Mouse (Mus musculus): ENCODE results near the gene Car11. TPM values are rescaled to one million over a fixed set of nuclear protein-coding genes. Genes with fewer than 3 reads are reported as not detected.

The Car11 gene
- polyA plus RNA-seq, 1 experiment from 2014 or later = 7.3 TPM

DNA sequence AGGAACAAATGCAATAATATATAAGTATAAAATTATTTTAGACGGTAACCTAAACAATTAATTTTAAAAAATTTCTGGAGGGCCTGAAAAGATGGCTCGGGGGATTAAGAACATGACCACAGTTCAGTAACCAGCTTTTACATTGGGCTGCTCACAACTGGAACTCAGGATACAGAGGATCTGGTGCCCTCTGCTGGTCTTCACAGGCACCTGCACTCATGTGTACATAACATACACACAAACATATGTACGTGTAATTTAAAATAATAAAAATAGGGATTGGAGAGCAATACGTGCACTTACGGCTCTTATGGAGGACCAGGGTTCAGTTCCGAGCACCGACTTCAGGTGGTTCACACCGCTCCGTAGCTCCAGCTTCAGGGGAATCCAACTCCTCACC lies 30.7 kb upstream of the Car11 start:
- Histone ChIP-seq H3K4me2 (ENCODE audit: low read length) (no peak overlapping the region), H3K9me3 (ENCODE audit: control insufficient read depth, low read length) (no peaks in the 10 kb centered on the region), H3K9ac (ENCODE audit: low read length) (no peak overlapping the region), H3K36me3 (ENCODE audit: control insufficient read depth, insufficient read depth, low read length) (no peaks in the 10 kb centered on the region), H3K4me1 (replicated peaks; ENCODE audit: control insufficient read depth, insufficient read depth, low read length) (peaks cover 10% of the 10 kb centered on the region; the same call in 1 of the 2 replicates), H3K4me3 (ENCODE audit: low read depth, low read length) (no peak overlapping the region), H3K27me3 (replicated peaks; ENCODE audit: control insufficient read depth, insufficient read depth, low read length) (no peaks in the 10 kb centered on the region), H3K27ac (ENCODE audit: low read depth) (no peak overlapping the region)
- no peak for ATAC-seq (replicated peaks; ENCODE audit: low FRiP score, low TSS enrichment, low read depth)
- DNase-seq (ENCODE audit: low spot score) = no peak
- WGBS = 95% methylated on average over 9 of the region's 9 CpGs

DNA sequence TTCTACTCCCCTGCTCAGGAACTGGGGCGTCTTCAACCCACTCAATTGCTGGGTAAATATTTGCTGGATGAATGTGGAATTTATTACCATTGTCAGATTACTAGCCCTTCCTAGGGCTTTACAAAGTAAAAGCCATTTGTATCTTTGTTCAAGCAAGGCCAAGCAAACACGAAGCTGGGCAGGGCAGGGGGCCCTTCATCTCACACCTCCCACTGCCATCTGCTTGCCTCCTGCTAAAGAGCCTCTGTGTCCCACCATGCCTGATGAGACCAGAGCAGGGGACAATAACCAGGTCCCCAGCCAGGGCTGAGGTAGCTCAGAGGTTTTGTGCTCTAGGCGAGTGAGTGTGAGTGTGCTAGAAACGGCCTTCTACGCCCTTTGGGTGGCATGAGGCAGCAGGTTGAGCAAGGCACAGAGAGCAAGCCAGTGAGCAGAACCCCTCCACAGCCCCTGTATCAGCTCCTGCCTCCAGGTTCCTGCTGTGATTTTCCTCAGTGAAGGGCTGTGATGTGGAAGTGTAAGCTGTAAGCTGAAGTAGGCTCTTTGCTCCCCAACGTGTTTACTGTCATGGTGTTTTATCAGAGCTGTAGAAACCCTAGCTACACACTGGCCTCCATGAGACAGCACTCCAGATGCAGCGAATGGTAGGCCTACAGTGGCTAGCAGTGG lies 21.9 kb upstream of the Car11 start:
- no peak overlapping the region for H3K9ac ChIP-seq (ENCODE audit: low read length)
- 52% methylated on average over 7 of the region's 7 CpGs for WGBS
- no peaks in the 10 kb centered on the region for H3K27me3 ChIP-seq (replicated peaks; ENCODE audit: control insufficient read depth, insufficient read depth, low read length)
- no peak overlapping the region for H3K4me3 ChIP-seq (ENCODE audit: low read depth, low read length)
- peak; percentile 60 for DNase-seq (ENCODE audit: low spot score)
- H3K4me1 ChIP-seq (replicated peaks; ENCODE audit: control insufficient read depth, insufficient read depth, low read length) = peaks cover 9% of the 10 kb centered on the region
- ATAC-seq (replicated peaks; ENCODE audit: low FRiP score, low TSS enrichment, low read depth) = peak; percentile 64; the same call in 1 of the 2 replicates
- H3K27ac ChIP-seq (ENCODE audit: low read depth) = peak overlapping the region; percentile 8
- H3K4me2 ChIP-seq (ENCODE audit: low read length) = no peak overlapping the region
- H3K9me3 ChIP-seq (ENCODE audit: control insufficient read depth, low read length) = no peaks in the 10 kb centered on the region
- H3K36me3 ChIP-seq (ENCODE audit: control insufficient read depth, insufficient read depth, low read length) = no peaks in the 10 kb centered on the region

DNA sequence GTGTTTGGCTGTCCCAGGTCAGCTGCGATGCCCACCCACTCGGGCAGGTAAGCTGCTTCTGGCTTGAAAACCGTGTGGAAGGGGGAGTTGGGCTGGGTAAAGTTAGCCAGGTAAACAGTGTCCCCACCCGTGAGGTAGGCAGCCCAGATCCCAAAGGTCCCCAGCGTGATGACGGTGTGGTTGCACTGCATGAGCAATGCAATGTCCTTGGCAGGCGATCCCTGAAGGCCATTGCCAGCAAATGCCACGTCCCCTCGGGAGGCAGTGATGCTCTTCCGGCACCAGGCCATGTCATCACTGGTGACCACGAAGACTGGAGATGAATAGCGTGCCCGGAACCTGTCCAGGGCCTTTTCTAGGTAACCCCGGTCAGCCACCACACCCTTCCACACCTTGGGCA lies 21.1 kb upstream of the Car11 start:
- no peak for DNase-seq (ENCODE audit: low spot score)
- Histone ChIP-seq H3K9ac (ENCODE audit: low read length) (no peak overlapping the region), H3K4me2 (ENCODE audit: low read length) (no peak overlapping the region), H3K9me3 (ENCODE audit: control insufficient read depth, low read length) (no peaks in the 10 kb centered on the region), H3K27ac (ENCODE audit: low read depth) (no peak overlapping the region), H3K4me3 (ENCODE audit: low read depth, low read length) (no peak overlapping the region), H3K4me1 (replicated peaks; ENCODE audit: control insufficient read depth, insufficient read depth, low read length) (peaks cover 9% of the 10 kb centered on the region), H3K27me3 (replicated peaks; ENCODE audit: control insufficient read depth, insufficient read depth, low read length) (no peaks in the 10 kb centered on the region), H3K36me3 (ENCODE audit: control insufficient read depth, insufficient read depth, low read length) (no peaks in the 10 kb centered on the region)
- no peak for ATAC-seq (replicated peaks; ENCODE audit: low FRiP score, low TSS enrichment, low read depth)
- 92% methylated on average over 14 of the region's 14 CpGs for WGBS

DNA sequence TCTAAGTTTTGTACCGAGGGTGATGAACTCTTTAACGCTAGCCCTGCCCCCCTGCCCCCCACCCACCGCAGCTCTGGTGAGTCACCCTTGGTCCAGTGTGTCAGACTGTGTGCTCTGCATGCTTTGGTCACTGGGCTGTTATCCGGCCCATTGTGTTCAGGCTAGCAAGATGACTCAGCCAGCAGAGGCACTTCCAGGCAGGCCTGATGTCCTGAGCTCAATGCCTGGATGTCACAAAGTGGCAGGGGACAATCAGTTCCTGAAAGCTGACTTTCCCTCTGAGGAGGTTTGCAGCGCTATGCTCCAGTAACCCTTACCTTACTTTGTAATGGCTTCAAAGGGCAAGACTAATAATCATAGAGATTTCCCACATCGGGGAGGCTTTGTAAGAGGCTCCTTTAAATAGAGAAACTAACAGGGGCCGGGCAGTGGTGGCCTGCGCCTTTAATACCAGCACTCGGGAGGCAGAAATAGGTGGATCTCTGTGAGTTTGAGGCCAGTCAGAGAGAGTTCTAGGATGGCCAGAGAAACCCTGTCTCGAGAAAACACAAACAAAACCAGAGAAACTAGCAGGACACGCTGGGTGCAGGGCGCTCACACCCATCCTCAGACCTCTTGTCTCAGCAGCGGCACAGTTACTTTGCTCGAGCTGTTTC lies 19.5 kb upstream of the Car11 start:
- no peak overlapping the region for H3K9ac ChIP-seq (ENCODE audit: low read length)
- no peaks in the 10 kb centered on the region for H3K9me3 ChIP-seq (ENCODE audit: control insufficient read depth, low read length)
- ATAC-seq (replicated peaks; ENCODE audit: low FRiP score, low TSS enrichment, low read depth) (no peak), DNase-seq (ENCODE audit: low spot score) (no peak)
- H3K4me2 ChIP-seq (ENCODE audit: low read length) = no peak overlapping the region
- peaks cover 10% of the 10 kb centered on the region for H3K4me1 ChIP-seq (replicated peaks; ENCODE audit: control insufficient read depth, insufficient read depth, low read length)
- H3K36me3 ChIP-seq (ENCODE audit: control insufficient read depth, insufficient read depth, low read length) = no peaks in the 10 kb centered on the region
- H3K27me3 ChIP-seq (replicated peaks; ENCODE audit: control insufficient read depth, insufficient read depth, low read length) = no peaks in the 10 kb centered on the region
- no peak overlapping the region for H3K27ac ChIP-seq (ENCODE audit: low read depth)
- WGBS = 71% methylated on average over 14 of the region's 14 CpGs
- H3K4me3 ChIP-seq (ENCODE audit: low read depth, low read length) = no peak overlapping the region

DNA sequence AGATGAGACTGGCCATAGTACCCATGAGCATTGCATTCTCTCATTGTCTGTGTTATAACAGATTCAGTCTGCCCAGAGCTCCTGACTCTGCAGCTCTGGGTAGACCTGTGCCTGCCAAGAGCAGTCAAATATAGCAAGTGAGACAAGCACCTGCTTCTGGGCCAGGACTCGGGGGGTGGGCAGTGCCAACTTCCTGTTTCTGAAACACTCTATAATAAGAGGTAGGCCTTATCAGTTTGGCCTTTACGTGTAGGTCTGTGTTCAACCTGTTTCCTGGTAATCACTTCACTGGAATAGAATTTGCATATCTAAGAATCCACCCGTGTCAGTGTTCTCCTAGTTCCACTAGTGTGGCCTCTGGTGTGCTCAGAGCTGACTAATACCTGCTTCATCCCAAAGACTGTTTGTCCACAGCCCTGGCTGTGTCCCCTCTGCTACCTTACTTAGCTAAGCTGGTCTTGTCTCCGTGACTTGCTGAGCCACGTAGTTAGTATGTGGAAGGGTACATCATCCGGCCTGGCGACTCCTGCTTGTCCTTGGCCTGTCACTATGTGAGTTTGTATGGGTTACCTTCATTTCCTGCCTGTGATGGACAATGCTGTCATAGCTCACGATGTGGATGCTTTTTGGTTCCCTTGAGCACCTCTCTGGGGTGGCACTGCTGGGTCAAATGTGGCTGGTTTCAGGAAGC lies 18.5 kb upstream of the Car11 start:
- ATAC-seq (replicated peaks; ENCODE audit: low FRiP score, low TSS enrichment, low read depth) (no peak), DNase-seq (ENCODE audit: low spot score) (no peak)
- Histone ChIP-seq H3K36me3 (ENCODE audit: control insufficient read depth, insufficient read depth, low read length) (no peaks in the 10 kb centered on the region), H3K4me2 (ENCODE audit: low read length) (no peak overlapping the region), H3K9ac (ENCODE audit: low read length) (no peak overlapping the region), H3K27me3 (replicated peaks; ENCODE audit: control insufficient read depth, insufficient read depth, low read length) (no peaks in the 10 kb centered on the region), H3K4me1 (replicated peaks; ENCODE audit: control insufficient read depth, insufficient read depth, low read length) (peaks cover 21% of the 10 kb centered on the region), H3K9me3 (ENCODE audit: control insufficient read depth, low read length) (no peaks in the 10 kb centered on the region), H3K27ac (ENCODE audit: low read depth) (no peak overlapping the region), H3K4me3 (ENCODE audit: low read depth, low read length) (no peak overlapping the region)
- 74% methylated on average over 8 of the region's 8 CpGs for WGBS

DNA sequence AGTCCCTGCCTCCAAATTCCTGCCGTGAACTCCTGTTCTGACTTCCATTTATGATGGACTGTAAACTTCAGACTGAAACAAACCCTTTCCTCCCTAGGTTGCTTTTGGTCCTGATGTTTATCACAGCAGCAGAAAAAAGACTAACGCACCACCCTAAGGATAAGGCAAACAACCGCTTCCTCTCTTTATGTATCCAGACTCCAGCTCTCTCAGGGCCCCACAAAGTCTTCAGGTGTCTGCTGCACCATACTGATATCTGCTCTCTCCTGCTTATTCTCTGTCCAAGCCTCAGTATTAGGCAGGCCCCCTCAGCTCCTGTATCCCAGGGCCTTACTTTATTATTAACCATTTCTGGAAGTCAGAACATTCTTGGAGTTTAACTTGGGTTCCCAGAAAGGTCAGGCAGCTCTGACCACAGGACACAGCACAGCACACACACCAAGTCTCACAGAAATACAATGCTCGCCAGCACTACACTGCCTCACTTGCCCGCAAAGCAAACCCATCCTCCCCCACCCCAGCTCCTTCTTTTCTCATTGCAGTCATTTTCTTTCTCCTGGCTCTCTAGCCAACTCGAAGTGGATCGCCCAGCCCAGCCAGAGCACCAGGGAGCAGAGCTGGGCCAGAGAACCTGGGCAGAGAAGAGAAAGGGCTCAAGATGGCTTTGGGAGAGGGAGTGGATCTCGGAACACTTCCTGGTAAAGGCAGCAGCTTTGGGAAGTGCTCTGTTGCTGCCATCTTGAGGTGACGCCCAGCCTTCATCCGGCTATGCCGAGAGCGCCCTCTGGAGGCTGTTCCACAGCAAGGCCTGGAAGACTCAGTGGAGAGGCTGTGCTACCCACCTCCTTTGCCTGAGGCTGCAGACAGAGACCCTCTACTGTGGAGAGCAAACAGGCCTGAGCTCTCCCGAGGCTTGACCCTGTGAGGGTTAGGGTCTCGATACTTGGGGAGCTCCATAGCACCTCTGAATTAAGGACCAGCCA lies 17.2 kb upstream of the Car11 start:
- H3K36me3 ChIP-seq (ENCODE audit: control insufficient read depth, insufficient read depth, low read length) = no peaks in the 10 kb centered on the region
- no peak overlapping the region for H3K27ac ChIP-seq (ENCODE audit: low read depth)
- H3K4me2 ChIP-seq (ENCODE audit: low read length) = peak overlapping the region; percentile 35; the same call in 1 of the 2 replicates
- H3K4me1 ChIP-seq (replicated peaks; ENCODE audit: control insufficient read depth, insufficient read depth, low read length) = peaks cover 24% of the 10 kb centered on the region
- ATAC-seq (replicated peaks; ENCODE audit: low FRiP score, low TSS enrichment, low read depth) = peak; percentile 48
- H3K9me3 ChIP-seq (ENCODE audit: control insufficient read depth, low read length) = no peaks in the 10 kb centered on the region
- peak; percentile 91 for DNase-seq (ENCODE audit: low spot score)
- no peaks in the 10 kb centered on the region for H3K27me3 ChIP-seq (replicated peaks; ENCODE audit: control insufficient read depth, insufficient read depth, low read length)
- H3K4me3 ChIP-seq (ENCODE audit: low read depth, low read length) = no peak overlapping the region; the same call in 1 of the 2 replicates
- WGBS = 28% methylated on average over 14 of the region's 14 CpGs
- no peak overlapping the region for H3K9ac ChIP-seq (ENCODE audit: low read length)

DNA sequence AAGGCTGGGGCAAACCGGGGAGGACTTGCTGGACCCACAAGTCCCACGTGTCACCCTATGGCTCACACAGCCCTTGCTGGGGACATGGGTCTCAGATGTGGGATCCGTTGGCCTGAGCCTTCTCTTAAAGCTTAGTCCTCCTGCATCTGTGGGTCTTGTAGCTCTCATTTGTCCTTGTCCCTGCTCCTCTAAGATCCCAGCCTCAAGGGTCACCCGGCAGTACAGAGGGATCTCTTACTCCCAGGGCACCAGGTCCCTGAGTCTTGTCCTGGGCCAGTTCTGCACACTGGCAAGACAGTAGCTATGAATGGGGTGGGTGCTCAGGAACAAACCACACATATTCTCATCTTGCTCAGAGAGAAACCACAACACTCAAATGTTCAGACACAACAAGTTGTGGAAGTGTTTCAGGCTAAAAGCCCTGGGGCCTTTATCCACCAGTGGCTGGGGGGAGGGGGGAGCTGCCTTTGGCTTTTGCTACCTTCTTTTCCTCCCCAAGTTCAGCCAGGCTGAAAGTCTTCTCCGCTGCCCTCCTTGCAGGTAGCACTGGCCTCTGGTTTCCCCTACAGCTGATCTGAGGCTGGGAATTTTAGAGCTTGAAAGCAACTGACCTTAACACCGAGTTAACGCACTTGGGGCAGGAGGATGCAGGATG lies 16.1 kb upstream of the Car11 start, which contains the start of gene Ntn5:
Gene Ntn5 (plus strand): TSS at position 627 of the 655 bp plus-strand sequence.
- H3K36me3 ChIP-seq (ENCODE audit: control insufficient read depth, insufficient read depth, low read length) = no peaks in the 10 kb centered on the region
- H3K4me3 ChIP-seq (ENCODE audit: low read depth, low read length) = no peak within 1 kb of the TSS
- DNase-seq (ENCODE audit: low spot score) (no peak), ATAC-seq (replicated peaks; ENCODE audit: low FRiP score, low TSS enrichment, low read depth) (no peak)
- H3K27me3 ChIP-seq (replicated peaks; ENCODE audit: control insufficient read depth, insufficient read depth, low read length) = no peaks in the 10 kb centered on the region
- no peak within 1 kb of the TSS; the same call in 1 of the 2 replicates for H3K27ac ChIP-seq (ENCODE audit: low read depth)
- H3K4me2 ChIP-seq (ENCODE audit: low read length) = no peak within 1 kb of the TSS
- H3K9ac ChIP-seq (ENCODE audit: low read length) = no peak within 1 kb of the TSS
- peaks cover 24% of the 10 kb centered on the region for H3K4me1 ChIP-seq (replicated peaks; ENCODE audit: control insufficient read depth, insufficient read depth, low read length)
- H3K9me3 ChIP-seq (ENCODE audit: control insufficient read depth, low read length) = no peaks in the 10 kb centered on the region
- WGBS = 84% methylated on average over 7 of the region's 7 CpGs

Data from intestine, embryonic 14.5 days (tissue).